Mouse (Mus musculus) heart, embryonic 16.5 days (tissue): ENCODE measurements around the gene Eml1. TPM values are rescaled to one million over a fixed set of nuclear protein-coding genes. Genes with fewer than 3 reads are reported as not detected.

Source experiments
- ATAC-seq: fragments of 200-750 bp; cut with Nextera tagmentation; replicated peaks from 2 replicates; pipeline ENCODE4 v1.8.0; 2017; ENCODE audit warnings: moderate number of reproducible peaks; ENCODE audit not compliant: insufficient read depth, low FRiP score; ENCODE audit errors: extremely low read depth
- H3K27ac ChIP-seq: fragments of 300-500 bp; sonication (generic); 2 replicates; pipeline ENCODE4 v1.5.1; 2014; ENCODE audit warnings: mild to moderate bottlenecking, low read length, control low read depth, moderate library complexity
- H3K27me3 ChIP-seq: fragments of 300-500 bp; sonication (generic); 2 replicates; pipeline ENCODE4 v1.6.1; 2014; ENCODE audit warnings: low read length, mixed read lengths; ENCODE audit not compliant: control insufficient read depth, insufficient read depth
- H3K36me3 ChIP-seq: fragments of 300-500 bp; sonication (generic); 2 replicates; pipeline ENCODE4 v1.6.1; 2014; ENCODE audit not compliant: control insufficient read depth, insufficient read depth
- H3K4me1 ChIP-seq: fragments of 300-500 bp; sonication (generic); 2 replicates; pipeline ENCODE4 v1.6.1; 2014; ENCODE audit warnings: low read length, mixed read lengths; ENCODE audit not compliant: control insufficient read depth, insufficient read depth
- H3K4me2 ChIP-seq: fragments of 300-500 bp; sonication (generic); 2 replicates; pipeline ENCODE4 v1.6.1; 2014; ENCODE audit warnings: low read depth, mild to moderate bottlenecking, control low read depth, low read length
- H3K4me3 ChIP-seq: fragments of 300-500 bp; sonication (generic); 2 replicates; pipeline ENCODE4 v1.5.1; 2014; ENCODE audit warnings: mild to moderate bottlenecking, control low read depth, low read length
- H3K9ac ChIP-seq: fragments of 300-500 bp; sonication (generic); 2 replicates; pipeline ENCODE4 v1.6.1; 2014; ENCODE audit warnings: low read length, control low read depth
- H3K9me3 ChIP-seq: fragments of 300-500 bp; sonication (generic); replicated peaks from 2 replicates; pipeline ENCODE4 v1.6.1; 2016; ENCODE audit warnings: low read length; ENCODE audit not compliant: control insufficient read depth
- WGBS: fragments of 180-500 bp; shearing (Covaris S2); extraction: QIAGEN DNeasy Blood & Tissue Kit; methylation state at CpG from one replicate; pipeline ENCODE4 v1.1.7; 2014; 5-methylcytosine and 5-hydroxymethylcytosine counted together
- polyA plus RNA-seq: library from polyadenylated mRNA; unstranded; fragments of >200 nt; fragmentation: Nextera tagmentation; extraction: Ambion mirVana; gene quantifications from 2 replicates; pipeline ENCODE4 v1.2.1, GENCODE M21; 2015

The Eml1 gene
- polyA plus RNA-seq, 1 experiment from 2014 or later: 84.9 TPM

GRCm38 (mm10) chr12:108389718-108390117 is 19.0 kb downstream of the Eml1 start:
- Histone ChIP-seq H3K4me1 (peaks cover 38% of the 10 kb centered on the region), H3K4me3 (no peak overlapping the region), H3K4me2 (no peak overlapping the region), H3K9ac (no peak overlapping the region), H3K27me3 (no peaks in the 10 kb centered on the region), H3K36me3 (no peaks in the 10 kb centered on the region), H3K9me3 (no peaks in the 10 kb centered on the region), H3K27ac (no peak overlapping the region)
- ATAC-seq: no peak
- 57% methylated on average over 3 of the region's 3 CpGs for WGBS

GRCm38 (mm10) chr12:108392254-108393044 is 21.7 kb downstream of the Eml1 start:
- WGBS: 61% methylated on average over 12 of the region's 12 CpGs
- peaks cover 22% of the 10 kb centered on the region for H3K4me1 ChIP-seq
- ATAC-seq: 0 out of 2 replicates have a peak, but pooled peaks have one; percentile 19
- H3K9ac ChIP-seq: peak overlapping the region; percentile 43; the same call in 1 of the 2 replicates
- no peaks in the 10 kb centered on the region for H3K9me3 ChIP-seq
- peak overlapping the region; percentile 73 for H3K27ac ChIP-seq
- H3K27me3 ChIP-seq: no peaks in the 10 kb centered on the region
- H3K4me3 ChIP-seq: no peak overlapping the region
- H3K36me3 ChIP-seq: no peaks in the 10 kb centered on the region
- H3K4me2 ChIP-seq: no peak overlapping the region

GRCm38 (mm10) chr12:108393082-108393481 is 22.3 kb downstream of the Eml1 start:
- Histone ChIP-seq H3K27ac (peak overlapping the region; percentile 73), H3K36me3 (no peaks in the 10 kb centered on the region), H3K4me2 (no peak overlapping the region), H3K9me3 (no peaks in the 10 kb centered on the region), H3K27me3 (no peaks in the 10 kb centered on the region), H3K9ac (peak overlapping the region; percentile 43), H3K4me1 (peaks cover 22% of the 10 kb centered on the region), H3K4me3 (no peak overlapping the region)
- no peak for ATAC-seq
- 54% methylated on average over 4 of the region's 4 CpGs for WGBS

GRCm38 (mm10) chr12:108393637-108394036 is 22.9 kb downstream of the Eml1 start:
- Histone ChIP-seq H3K9ac (peak overlapping the region; percentile 43), H3K4me1 (peaks cover 22% of the 10 kb centered on the region), H3K27ac (peak overlapping the region; percentile 73), H3K36me3 (no peaks in the 10 kb centered on the region), H3K4me2 (no peak overlapping the region), H3K27me3 (no peaks in the 10 kb centered on the region), H3K4me3 (no peak overlapping the region), H3K9me3 (no peaks in the 10 kb centered on the region)
- WGBS: 40% methylated on average over 4 of the region's 4 CpGs
- ATAC-seq: peak; percentile 90

- H3K4me2 ChIP-seq: no peak overlapping the region
- H3K9me3 ChIP-seq: no peaks in the 10 kb centered on the region
- 88% methylated on average over 17 of the region's 17 CpGs for WGBS
- H3K36me3 ChIP-seq: no peaks in the 10 kb centered on the region
- no peak overlapping the region for H3K9ac ChIP-seq
- no peak overlapping the region for H3K4me3 ChIP-seq
- H3K4me1 ChIP-seq: peaks cover 22% of the 10 kb centered on the region
- H3K27me3 ChIP-seq: no peaks in the 10 kb centered on the region
- no peak overlapping the region for H3K27ac ChIP-seq
- no peak for ATAC-seq
Measured at GRCm38 (mm10) chr12:108394534-108395284, 24.0 kb downstream of the Eml1 start.

- no peak overlapping the region for H3K4me3 ChIP-seq
- H3K36me3 ChIP-seq: no peaks in the 10 kb centered on the region
- 82% methylated on average over 6 of the region's 6 CpGs for WGBS
- no peak overlapping the region for H3K27ac ChIP-seq
- H3K9ac ChIP-seq: no peak overlapping the region
- no peak for ATAC-seq
- H3K4me1 ChIP-seq: peaks cover 22% of the 10 kb centered on the region
- H3K9me3 ChIP-seq: no peaks in the 10 kb centered on the region
- no peaks in the 10 kb centered on the region for H3K27me3 ChIP-seq
- H3K4me2 ChIP-seq: no peak overlapping the region
Measured at GRCm38 (mm10) chr12:108395285-108395660, 24.5 kb downstream of the Eml1 start.

GRCm38 (mm10) chr12:108396081-108396947 is 25.6 kb downstream of the Eml1 start:
- no peaks in the 10 kb centered on the region for H3K27me3 ChIP-seq
- WGBS: 86% methylated on average over 11 of the region's 11 CpGs
- peaks cover 22% of the 10 kb centered on the region for H3K4me1 ChIP-seq
- ATAC-seq: no peak
- H3K36me3 ChIP-seq: no peaks in the 10 kb centered on the region
- no peak overlapping the region for H3K9ac ChIP-seq
- H3K27ac ChIP-seq: no peak overlapping the region
- no peaks in the 10 kb centered on the region for H3K9me3 ChIP-seq
- no peak overlapping the region for H3K4me3 ChIP-seq
- no peak overlapping the region for H3K4me2 ChIP-seq

- no peaks in the 10 kb centered on the region for H3K9me3 ChIP-seq
- no peak for ATAC-seq
- H3K27me3 ChIP-seq: no peaks in the 10 kb centered on the region
- peaks cover 4% of the 10 kb centered on the region; the same call in 1 of the 2 replicates for H3K4me1 ChIP-seq
- no peak overlapping the region for H3K27ac ChIP-seq
- H3K9ac ChIP-seq: no peak overlapping the region
- H3K4me3 ChIP-seq: no peak overlapping the region
- WGBS: 77% methylated on average over 7 of the region's 7 CpGs
- H3K4me2 ChIP-seq: no peak overlapping the region
- H3K36me3 ChIP-seq: no peaks in the 10 kb centered on the region
Measured at GRCm38 (mm10) chr12:108398681-108399080, 27.9 kb downstream of the Eml1 start.
